Mouse (Mus musculus): ENCODE results near the gene 2210408I21Rik.

The 2210408I21Rik gene

GRCm38 (mm10) chr13:77476420-77476819 lies 341.1 kb downstream of the 2210408I21Rik start:
- in situ Hi-C loops (cut with MboI; ENCODE audit: low sequenced_read_pairs) = no loop called here

- in situ Hi-C loops (cut with MboI; ENCODE audit: low sequenced_read_pairs) = no loop called here
Observed at GRCm38 (mm10) chr13:77478425-77479119, 343.2 kb downstream of the 2210408I21Rik start.

- in situ Hi-C loops (cut with MboI; ENCODE audit: low sequenced_read_pairs) = no loop called here
Observed at GRCm38 (mm10) chr13:77489938-77490651, 354.8 kb downstream of the 2210408I21Rik start.

GRCm38 (mm10) chr13:77514046-77514445 lies 378.7 kb downstream of the 2210408I21Rik start:
- in situ Hi-C loops (cut with MboI; ENCODE audit: low sequenced_read_pairs) = no loop called here

- in situ Hi-C loops (cut with MboI; ENCODE audit: low sequenced_read_pairs) = no loop called here
Observed at GRCm38 (mm10) chr13:77528960-77529699, 393.8 kb downstream of the 2210408I21Rik start.

DNA sequence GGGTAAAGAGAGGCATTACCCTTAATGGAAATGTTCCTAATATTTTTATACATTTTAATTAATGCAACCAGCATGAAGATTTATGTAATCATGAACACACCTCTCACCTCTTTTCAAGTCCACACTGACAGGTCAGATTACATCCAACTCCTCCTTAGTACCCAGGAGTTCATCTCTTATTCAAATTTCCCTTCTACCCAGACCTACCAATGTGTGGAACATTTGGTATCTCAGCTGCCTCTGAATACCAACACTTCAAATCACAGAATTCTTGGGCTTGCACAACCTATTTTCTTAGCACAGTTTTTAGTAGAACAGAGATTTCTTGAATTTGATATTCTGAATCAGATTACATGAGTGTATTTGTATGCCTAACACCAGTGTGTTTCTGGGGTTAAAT lies 394.4 kb downstream of the 2210408I21Rik start:
- in situ Hi-C loops (cut with MboI; ENCODE audit: low sequenced_read_pairs) = no loop called here

DNA sequence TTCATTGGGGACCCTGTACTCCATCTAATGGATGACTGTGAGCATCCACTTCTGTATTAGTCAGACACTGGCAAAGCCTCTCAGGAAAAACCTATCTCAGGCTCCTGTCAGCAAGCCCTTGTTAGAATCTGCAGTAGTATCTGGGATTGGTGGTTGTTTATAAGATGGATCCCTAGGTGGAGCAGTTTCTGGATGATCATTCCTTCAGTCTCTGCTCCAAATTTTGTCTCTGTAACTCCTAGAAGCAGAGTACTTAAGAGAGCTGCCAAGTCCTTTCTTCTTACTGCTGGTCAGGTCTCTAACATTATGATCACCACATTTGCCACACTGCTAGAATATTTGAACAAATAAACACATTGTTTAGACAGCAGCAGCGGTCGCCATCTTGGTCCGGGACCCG lies 402.1 kb downstream of the 2210408I21Rik start:
- in situ Hi-C loops (cut with MboI; ENCODE audit: low sequenced_read_pairs) = no loop called here

GRCm38 (mm10) chr13:77547486-77548385 lies 412.4 kb downstream of the 2210408I21Rik start:
- in situ Hi-C loops (cut with MboI; ENCODE audit: low sequenced_read_pairs) = no loop called here

GRCm38 (mm10) chr13:77548386-77548695 lies 413.0 kb downstream of the 2210408I21Rik start:
- in situ Hi-C loops (cut with MboI; ENCODE audit: low sequenced_read_pairs) = no loop called here

- in situ Hi-C loops (cut with MboI; ENCODE audit: low sequenced_read_pairs) = no loop called here
Observed at GRCm38 (mm10) chr13:77548750-77549149, 413.4 kb downstream of the 2210408I21Rik start.

DNA sequence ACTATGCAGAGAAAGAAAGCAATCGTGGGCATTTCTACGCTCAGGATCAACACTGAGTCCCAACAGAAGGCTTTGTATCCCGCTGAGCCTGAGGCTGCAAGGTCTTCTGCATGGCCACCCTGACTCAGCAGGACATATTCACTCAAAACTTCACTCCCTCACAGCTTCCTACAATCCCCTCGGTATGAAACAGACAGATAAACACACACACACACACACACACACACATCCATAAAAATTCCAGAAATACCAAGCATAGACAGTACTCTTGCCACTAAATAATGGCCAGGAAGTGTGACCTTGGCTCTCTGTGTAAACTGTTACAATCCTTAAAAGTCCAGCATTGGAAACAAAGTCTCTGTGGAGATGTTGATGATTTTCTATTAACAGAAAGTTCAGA lies 458.7 kb downstream of the 2210408I21Rik start:
- in situ Hi-C loops (cut with MboI; ENCODE audit: low sequenced_read_pairs) = no loop called here

GRCm38 (mm10) chr13:77615346-77615745 lies 480.0 kb downstream of the 2210408I21Rik start:
- in situ Hi-C loops (cut with MboI; ENCODE audit: low sequenced_read_pairs) = no loop called here
